Mouse (Mus musculus) kidney, embryonic 15.5 days (tissue): ENCODE measurements around the gene Dusp9. TPM values are rescaled to one million over a fixed set of nuclear protein-coding genes. Genes with fewer than 3 reads are reported as not detected.

ENCODE experiments used
- ATAC-seq: fragments of 200-750 bp; cut with Nextera tagmentation; replicated peaks from 2 replicates; pipeline ENCODE4 v1.8.0; 2017; ENCODE audit warnings: moderate TSS enrichment; ENCODE audit not compliant: low FRiP score
- H3K27ac ChIP-seq: fragments of 300-500 bp; sonication (generic); 2 replicates; pipeline ENCODE4 v1.5.1; 2015; ENCODE audit warnings: mild to moderate bottlenecking, inconsistent platforms
- H3K27me3 ChIP-seq: fragments of 300-500 bp; sonication (generic); 2 replicates; pipeline ENCODE4 v1.6.1; 2015; ENCODE audit warnings: inconsistent platforms
- H3K36me3 ChIP-seq: fragments of 300-500 bp; sonication (generic); 2 replicates; pipeline ENCODE4 v1.6.1; 2015; ENCODE audit warnings: inconsistent platforms
- H3K4me1 ChIP-seq: fragments of 300-500 bp; sonication (generic); 2 replicates; pipeline ENCODE4 v1.6.1; 2015; ENCODE audit warnings: inconsistent platforms
- H3K4me2 ChIP-seq: fragments of 300-500 bp; sonication (generic); 2 replicates; pipeline ENCODE4 v1.6.1; 2015; ENCODE audit warnings: moderate library complexity, mild to moderate bottlenecking, inconsistent platforms
- H3K4me3 ChIP-seq: fragments of 300-500 bp; sonication (generic); replicated peaks from 2 replicates; pipeline ENCODE4 v1.5.1; 2015; ENCODE audit warnings: mild to moderate bottlenecking, inconsistent platforms
- H3K9ac ChIP-seq: fragments of 300-500 bp; sonication (generic); 2 replicates; pipeline ENCODE4 v1.6.1; 2015; ENCODE audit warnings: mild to moderate bottlenecking, inconsistent platforms
- H3K9me3 ChIP-seq: fragments of 300-500 bp; sonication (generic); replicated peaks from 2 replicates; pipeline ENCODE4 v1.6.1; 2016; ENCODE audit warnings: inconsistent platforms
- WGBS: fragments of 180-500 bp; shearing (Covaris S2); methylation state at CpG from one replicate; pipeline ENCODE4 v1.1.7; 2015; ENCODE audit warnings: mixed read lengths; 5-methylcytosine and 5-hydroxymethylcytosine counted together
- polyA plus RNA-seq: library from polyadenylated mRNA; unstranded; fragments of >200 nt; fragmentation: Nextera tagmentation; extraction: Ambion mirVana; gene quantifications from 2 replicates; pipeline ENCODE4 v1.2.1, GENCODE M21; 2015

Gene Dusp9
- polyA plus RNA-seq, 1 experiment from 2014 or later, result 29.3 TPM

DNA sequence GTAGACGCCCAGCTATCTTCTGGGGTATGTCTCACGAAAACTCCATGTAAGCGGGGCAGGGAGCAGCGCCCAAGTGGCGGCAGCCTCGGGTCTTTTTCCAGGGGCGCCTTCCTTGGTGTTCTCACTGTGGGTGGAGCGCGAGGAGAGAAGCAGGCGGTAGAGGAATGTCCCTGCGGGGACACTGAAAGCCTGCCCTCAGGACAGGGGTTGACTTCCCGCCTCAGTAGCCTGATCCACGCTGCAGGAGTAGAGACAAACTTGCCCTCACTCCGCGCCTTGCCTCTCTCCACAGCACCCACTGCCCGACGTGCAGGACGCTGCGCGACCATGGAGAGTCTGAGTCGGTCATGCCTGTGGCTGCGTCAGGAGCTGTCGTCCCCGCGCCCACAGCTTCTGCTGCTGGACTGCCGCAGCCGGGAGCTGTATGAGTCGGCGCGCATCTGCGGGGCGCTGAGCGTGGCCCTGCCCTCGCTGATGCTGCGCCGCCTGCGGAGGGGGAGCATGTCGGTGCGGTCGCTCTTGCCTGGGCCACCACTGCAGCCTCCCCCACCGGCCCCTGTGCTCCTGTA lies 766 bp downstream of the Dusp9 start:
- Histone ChIP-seq H3K27ac (no peak overlapping the region), H3K4me2 (peak overlapping the region; percentile 79), H3K36me3 (no peaks in the 10 kb centered on the region), H3K27me3 (peaks cover 70% of the 10 kb centered on the region), H3K4me1 (peaks cover 22% of the 10 kb centered on the region), H3K9me3 (no peaks in the 10 kb centered on the region), H3K4me3 (peak overlapping the region; percentile 47), H3K9ac (peak overlapping the region; percentile 35; the same call in 1 of the 2 replicates)
- ATAC-seq, result 0 out of 2 replicates have a peak, but pooled peaks have one; percentile 6
- WGBS, result 21% methylated on average over 41 of the region's 41 CpGs

DNA sequence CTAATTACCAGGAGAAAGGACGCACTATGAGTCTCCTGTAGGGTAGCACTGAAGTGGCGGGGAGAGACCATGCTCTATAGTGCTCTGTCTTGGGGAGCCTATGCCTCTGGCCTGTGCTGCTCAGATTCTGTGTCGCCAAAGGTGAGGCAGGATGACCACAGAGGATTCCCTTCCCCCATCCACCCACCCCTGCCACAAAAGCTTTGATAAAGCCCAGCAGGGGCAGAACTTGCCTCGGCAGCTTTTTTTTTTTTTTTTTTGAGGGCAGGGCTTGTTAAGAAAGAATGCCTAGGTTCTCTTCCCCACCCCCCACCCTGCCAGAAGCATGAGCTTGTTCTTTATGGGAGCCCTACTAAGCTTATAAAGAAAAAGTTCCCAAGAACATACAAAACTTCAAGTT lies 5.9 kb downstream of the Dusp9 start:
- no peak overlapping the region for H3K27ac ChIP-seq
- no peak overlapping the region for H3K4me2 ChIP-seq
- no peak overlapping the region for H3K9ac ChIP-seq
- H3K27me3 ChIP-seq, result peaks cover 27% of the 10 kb centered on the region
- H3K4me1 ChIP-seq, result no peaks in the 10 kb centered on the region; the same call in 1 of the 2 replicates
- H3K9me3 ChIP-seq, result no peaks in the 10 kb centered on the region
- no peak for ATAC-seq
- H3K36me3 ChIP-seq, result no peaks in the 10 kb centered on the region
- 42% methylated on average over 4 of the region's 4 CpGs for WGBS
- H3K4me3 ChIP-seq, result no peak overlapping the region

DNA sequence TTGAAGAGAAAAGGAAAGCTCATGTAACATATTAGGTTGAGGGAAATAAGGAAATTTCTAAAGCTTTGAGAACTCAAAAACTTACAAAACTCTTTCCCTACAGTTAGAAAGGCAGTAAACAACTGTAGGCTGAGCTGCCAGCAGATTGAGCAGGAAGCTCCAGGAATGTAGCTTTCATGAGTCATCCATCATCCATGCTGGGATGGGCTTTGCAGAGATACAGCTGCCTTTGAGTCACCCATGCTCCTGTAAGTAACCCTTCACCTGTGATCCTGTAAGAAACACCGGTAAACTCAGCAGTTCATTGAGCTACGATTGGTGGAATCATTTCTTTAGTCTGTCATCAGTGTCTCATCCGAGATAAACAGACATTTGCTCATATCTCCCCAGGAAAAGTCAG lies 11.7 kb downstream of the Dusp9 start:
- Histone ChIP-seq H3K4me2 (no peak overlapping the region), H3K9me3 (no peaks in the 10 kb centered on the region), H3K9ac (no peak overlapping the region), H3K27me3 (peaks cover 16% of the 10 kb centered on the region; the same call in 1 of the 2 replicates), H3K27ac (no peak overlapping the region), H3K4me1 (no peaks in the 10 kb centered on the region), H3K4me3 (no peak overlapping the region), H3K36me3 (no peaks in the 10 kb centered on the region)
- WGBS, result 68% methylated on average over 3 of the region's 3 CpGs
- ATAC-seq, result no peak

DNA sequence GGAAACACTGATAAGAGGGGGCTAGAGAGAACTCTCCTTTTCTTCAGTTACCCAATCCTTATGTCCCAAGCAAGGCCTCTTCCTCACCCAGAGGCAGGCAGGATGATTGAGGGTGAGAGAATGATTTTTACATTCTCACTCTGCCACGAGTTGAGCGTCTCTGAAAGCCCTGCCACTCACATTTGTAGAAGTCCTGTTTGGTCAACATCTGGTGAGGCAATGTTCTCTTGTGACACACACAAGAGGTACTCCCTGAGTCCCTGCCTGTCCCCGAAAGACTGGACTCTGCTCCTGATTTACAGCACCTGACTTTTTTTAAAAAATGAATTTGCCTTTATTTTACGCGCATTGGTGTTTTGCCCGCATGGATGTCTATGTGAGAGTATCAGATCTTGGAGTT lies 14.2 kb downstream of the Dusp9 start:
- H3K4me2 ChIP-seq, result no peak overlapping the region

DNA sequence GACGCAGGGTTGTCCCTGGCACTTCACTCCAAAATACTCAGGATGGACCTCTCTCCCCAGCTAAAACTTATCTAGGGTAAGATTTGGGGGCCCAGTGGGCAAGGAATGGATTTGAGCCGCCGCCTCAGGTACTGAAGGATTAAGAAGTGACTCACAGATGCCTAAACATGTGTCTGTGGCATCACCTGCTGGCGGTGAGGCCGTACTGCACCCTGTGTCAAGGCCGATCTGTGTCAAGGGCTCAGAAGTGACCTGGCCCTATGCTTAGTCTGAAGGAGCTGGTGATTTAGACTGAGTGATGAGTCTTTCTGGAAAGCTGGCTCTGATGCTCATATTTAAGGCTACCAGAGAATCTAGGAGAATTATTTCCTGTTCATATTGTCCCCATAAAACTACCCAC lies 15.0 kb downstream of the Dusp9 start:
- Histone ChIP-seq H3K27ac (no peak overlapping the region), H3K36me3 (no peaks in the 10 kb centered on the region), H3K27me3 (peaks cover 16% of the 10 kb centered on the region; the same call in 1 of the 2 replicates), H3K9me3 (no peaks in the 10 kb centered on the region), H3K4me1 (no peaks in the 10 kb centered on the region), H3K9ac (no peak overlapping the region), H3K4me2 (no peak overlapping the region), H3K4me3 (no peak overlapping the region)
- peak; percentile 73; the same call in 1 of the 2 replicates for ATAC-seq
- WGBS, result 19% methylated on average over 6 of the region's 6 CpGs

More for the DNA sequence above, 14.2 kb downstream of the Dusp9 start:
- Histone ChIP-seq H3K4me1 (no peaks in the 10 kb centered on the region), H3K9ac (no peak overlapping the region), H3K27ac (no peak overlapping the region), H3K9me3 (no peaks in the 10 kb centered on the region), H3K27me3 (peaks cover 19% of the 10 kb centered on the region; the same call in 1 of the 2 replicates), H3K4me3 (no peak overlapping the region), H3K36me3 (no peaks in the 10 kb centered on the region)
- ATAC-seq, result no peak
- 81% methylated on average over 6 of the region's 6 CpGs for WGBS

DNA sequence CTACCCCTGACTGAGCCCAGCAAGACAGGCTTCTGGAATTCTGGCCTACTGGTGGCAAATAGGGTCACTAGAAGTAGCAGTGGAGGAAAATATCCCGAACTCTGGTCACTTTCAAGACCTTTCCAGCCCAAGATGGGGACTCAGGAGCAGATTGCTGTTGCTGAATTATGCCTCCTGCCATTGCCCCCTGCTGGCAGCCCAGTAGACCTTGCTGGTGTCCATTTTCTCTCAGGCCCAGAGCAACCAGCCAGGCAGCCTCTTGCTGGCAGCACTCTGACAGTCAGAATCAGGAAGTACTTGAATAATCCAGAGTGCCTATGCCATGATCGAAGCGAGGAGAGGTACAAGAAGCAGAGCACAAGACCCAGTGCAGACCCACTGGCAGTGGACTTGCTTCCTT lies 16.3 kb downstream of the Dusp9 start:
- no peak overlapping the region for H3K27ac ChIP-seq
- no peak overlapping the region for H3K4me3 ChIP-seq
- H3K4me2 ChIP-seq, result no peak overlapping the region
- no peaks in the 10 kb centered on the region for H3K36me3 ChIP-seq
- no peak overlapping the region for H3K9ac ChIP-seq
- no peak for ATAC-seq
- 66% methylated on average over 3 of the region's 3 CpGs for WGBS
- H3K9me3 ChIP-seq, result no peaks in the 10 kb centered on the region
- peaks cover 19% of the 10 kb centered on the region; the same call in 1 of the 2 replicates for H3K27me3 ChIP-seq
- H3K4me1 ChIP-seq, result no peaks in the 10 kb centered on the region

DNA sequence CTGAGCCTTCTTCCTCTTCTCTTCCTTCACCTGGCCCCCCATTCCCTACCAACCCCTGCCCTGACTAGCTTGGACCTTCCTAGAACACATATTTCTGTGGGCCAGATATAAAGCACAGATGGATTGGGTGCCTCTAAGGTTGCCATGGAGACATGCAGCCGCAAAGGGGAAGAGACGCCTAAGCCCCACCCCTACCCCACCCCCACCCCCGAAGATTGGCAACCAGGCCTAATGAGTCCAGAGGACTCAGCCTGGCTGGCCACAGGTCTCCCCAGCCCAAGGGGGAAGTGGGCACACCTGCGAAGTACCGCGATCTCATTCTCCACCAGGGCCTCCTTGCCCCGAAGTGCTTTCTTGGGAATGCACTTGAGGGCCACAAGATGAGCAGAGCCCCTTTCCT lies 19.2 kb downstream of the Dusp9 start:
- H3K27ac ChIP-seq, result no peak overlapping the region
- ATAC-seq, result no peak
- no peak overlapping the region for H3K9ac ChIP-seq
- no peak overlapping the region for H3K4me2 ChIP-seq
- H3K27me3 ChIP-seq, result peaks cover 20% of the 10 kb centered on the region; the same call in 1 of the 2 replicates
- no peak overlapping the region for H3K4me3 ChIP-seq
- no peaks in the 10 kb centered on the region for H3K36me3 ChIP-seq
- no peaks in the 10 kb centered on the region for H3K4me1 ChIP-seq
- H3K9me3 ChIP-seq, result no peaks in the 10 kb centered on the region
- WGBS, result 44% methylated on average over 7 of the region's 7 CpGs

DNA sequence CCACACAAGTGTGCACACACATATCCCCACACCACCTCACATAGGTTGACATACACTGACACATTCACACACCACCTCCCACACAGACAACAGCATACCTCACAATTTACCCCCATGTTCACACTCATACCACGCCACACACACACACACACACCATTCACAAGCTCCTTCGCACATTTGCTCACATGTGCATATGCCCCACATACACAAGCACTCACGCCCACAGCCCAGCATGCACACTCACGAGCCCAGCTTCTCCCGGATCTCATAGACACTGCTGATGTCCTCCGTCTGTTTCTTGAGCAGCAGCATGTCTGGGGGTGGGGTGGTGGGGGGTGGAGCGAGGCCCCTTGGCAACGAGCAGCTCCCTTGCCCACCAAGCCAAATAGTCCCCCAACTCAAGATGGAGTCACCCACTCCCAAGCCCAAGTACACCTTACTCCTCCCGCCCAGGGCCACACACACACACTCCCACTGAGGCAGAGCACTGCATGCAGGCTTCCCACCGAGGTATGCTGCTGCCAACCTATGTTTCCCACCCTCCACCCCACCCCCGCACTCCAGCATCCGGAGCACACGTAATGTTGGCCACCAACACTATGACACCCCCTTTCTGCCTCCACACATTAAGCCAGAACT lies 19.8 kb downstream of the Dusp9 start:
- Histone ChIP-seq H3K27me3 (peaks cover 14% of the 10 kb centered on the region; the same call in 1 of the 2 replicates), H3K9ac (no peak overlapping the region), H3K36me3 (no peaks in the 10 kb centered on the region), H3K4me1 (no peaks in the 10 kb centered on the region), H3K4me2 (peak overlapping the region; percentile 74), H3K9me3 (no peaks in the 10 kb centered on the region), H3K27ac (no peak overlapping the region), H3K4me3 (peak overlapping the region; percentile 49)
- peak; percentile 42 for ATAC-seq
- 65% methylated on average over 13 of the region's 13 CpGs for WGBS

DNA sequence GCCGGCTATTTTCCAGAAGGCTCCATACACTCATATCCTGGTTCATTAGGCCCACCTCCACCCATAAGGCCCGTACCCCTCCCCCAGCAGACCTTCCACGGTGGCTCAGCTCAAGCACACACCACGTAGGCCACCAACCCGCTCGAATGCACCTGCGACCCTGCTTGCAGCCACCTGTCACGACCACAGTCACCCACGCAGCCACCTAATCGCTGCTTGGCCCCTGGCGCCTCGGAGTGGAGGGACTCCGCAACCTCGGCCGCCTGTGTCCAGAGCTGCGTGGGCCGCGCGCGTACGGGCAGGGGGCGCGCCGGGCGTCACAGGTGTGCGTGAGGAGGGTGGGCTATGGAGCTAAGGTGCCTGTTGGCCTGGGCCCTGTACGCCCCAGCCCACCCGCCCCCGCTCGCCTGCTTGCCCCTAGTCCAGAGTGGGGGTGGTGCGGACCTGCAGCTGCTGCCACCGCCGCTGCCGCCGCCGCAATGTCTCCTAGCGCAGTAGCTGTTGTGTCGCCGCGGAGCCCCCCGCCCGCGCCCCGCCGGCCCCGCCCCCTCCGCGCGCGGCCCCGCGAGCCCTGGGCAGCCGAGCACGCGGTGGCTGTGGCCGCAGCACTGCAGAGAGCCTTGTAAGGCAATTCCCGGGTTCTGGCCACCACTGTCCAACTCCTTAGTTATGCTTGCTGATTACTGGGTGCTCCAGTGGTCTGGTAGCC lies 20.5 kb downstream of the Dusp9 start, which contains the start of gene Pnck:
Pnck (minus strand) TSS at position 543 of the 709 bp plus-strand sequence.
- H3K9ac ChIP-seq, result peak within 1 kb of the TSS; percentile 50
- peak; percentile 52 for ATAC-seq
- peak within 1 kb of the TSS; percentile 74 for H3K4me2 ChIP-seq
- no peaks in the 10 kb centered on the region for H3K9me3 ChIP-seq
- 21% methylated on average over 51 of the region's 57 CpGs for WGBS
- H3K4me1 ChIP-seq, result no peaks in the 10 kb centered on the region
- no peaks in the 10 kb centered on the region for H3K36me3 ChIP-seq
- no peak within 1 kb of the TSS for H3K27ac ChIP-seq
- peak within 1 kb of the TSS; percentile 49 for H3K4me3 ChIP-seq
- peaks cover 13% of the 10 kb centered on the region; the same call in 1 of the 2 replicates for H3K27me3 ChIP-seq

DNA sequence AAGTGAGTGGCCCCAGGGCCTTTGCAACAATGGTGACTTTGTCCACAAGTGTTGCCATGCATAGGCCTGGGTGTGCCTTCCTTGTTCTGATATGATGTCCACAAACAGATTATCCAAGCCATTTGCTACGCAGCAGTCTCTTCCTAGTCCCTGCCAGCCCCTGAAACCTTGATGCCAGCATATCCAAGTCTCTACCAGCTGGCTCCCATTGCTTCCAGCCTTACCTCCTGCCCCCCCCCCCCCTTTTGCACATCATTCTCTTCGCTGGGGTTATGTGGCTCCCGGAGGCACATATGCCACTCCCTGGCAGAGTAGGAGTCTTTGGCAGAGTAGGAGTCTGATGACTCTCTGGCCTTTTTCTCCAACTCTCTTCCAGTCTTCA lies 21.1 kb downstream of the Dusp9 start:
- peak overlapping the region; percentile 74 for H3K4me2 ChIP-seq
- H3K4me3 ChIP-seq, result peak overlapping the region; percentile 49
- no peak overlapping the region for H3K27ac ChIP-seq
- 62% methylated on average over 3 of the region's 3 CpGs for WGBS
- H3K36me3 ChIP-seq, result no peaks in the 10 kb centered on the region
- ATAC-seq, result no peak
- peaks cover 13% of the 10 kb centered on the region; the same call in 1 of the 2 replicates for H3K27me3 ChIP-seq
- H3K9me3 ChIP-seq, result no peaks in the 10 kb centered on the region
- H3K9ac ChIP-seq, result 0 out of 2 replicates have a peak overlapping the region, but pooled peaks have one; percentile 50
- no peaks in the 10 kb centered on the region for H3K4me1 ChIP-seq

DNA sequence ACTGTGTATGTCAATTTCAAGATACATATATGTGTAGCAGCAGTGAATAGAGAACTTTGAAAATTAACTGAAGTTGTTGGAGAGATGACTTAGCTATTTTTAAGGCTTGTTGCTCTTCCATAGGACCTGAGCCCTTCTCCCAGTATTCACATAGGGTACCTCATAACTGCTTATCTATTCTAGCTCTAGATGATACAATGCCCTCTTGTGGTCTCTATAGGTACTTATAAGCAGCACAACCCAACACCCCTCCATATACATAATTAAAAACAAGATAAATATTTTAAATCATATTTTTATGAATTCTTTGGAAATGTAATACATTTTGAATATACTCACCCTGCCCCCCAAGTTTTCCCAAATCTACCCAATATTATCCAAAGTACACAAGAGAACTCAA lies 23.9 kb downstream of the Dusp9 start:
- Histone ChIP-seq H3K27me3 (peaks cover 15% of the 10 kb centered on the region; the same call in 1 of the 2 replicates), H3K36me3 (no peaks in the 10 kb centered on the region), H3K9me3 (no peaks in the 10 kb centered on the region), H3K4me1 (no peaks in the 10 kb centered on the region), H3K9ac (no peak overlapping the region), H3K4me2 (no peak overlapping the region), H3K27ac (no peak overlapping the region), H3K4me3 (no peak overlapping the region)
- no peak for ATAC-seq

DNA sequence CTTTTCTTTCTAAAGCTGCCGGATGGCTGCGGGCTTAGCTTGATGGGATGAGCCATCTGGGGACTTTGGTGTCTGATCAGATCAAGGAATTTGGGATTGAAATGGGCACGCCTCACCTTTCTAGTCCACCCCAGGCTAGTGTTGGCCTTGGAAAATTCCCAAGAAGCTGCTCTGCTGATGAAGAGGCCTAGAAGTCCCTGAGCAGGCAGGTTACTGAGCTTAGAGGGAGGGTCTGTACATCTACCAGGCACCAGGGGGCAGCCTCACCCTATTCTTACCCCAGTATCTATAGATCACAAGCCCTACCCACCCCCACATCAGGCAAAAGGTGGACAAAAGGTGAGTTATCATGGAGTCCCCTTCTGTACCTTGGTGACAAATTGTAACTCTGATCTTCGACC lies 32.8 kb downstream of the Dusp9 start:
- H3K27ac ChIP-seq, result no peak overlapping the region
- H3K36me3 ChIP-seq, result peaks cover 8% of the 10 kb centered on the region; the same call in 1 of the 2 replicates
- peak; percentile 47; the same call in 1 of the 2 replicates for ATAC-seq
- 51% methylated on average over 4 of the region's 4 CpGs for WGBS
- peaks cover 19% of the 10 kb centered on the region for H3K4me1 ChIP-seq
- no peaks in the 10 kb centered on the region for H3K9me3 ChIP-seq
- H3K9ac ChIP-seq, result no peak overlapping the region
- H3K4me3 ChIP-seq, result no peak overlapping the region
- peaks cover 9% of the 10 kb centered on the region; the same call in 1 of the 2 replicates for H3K27me3 ChIP-seq
- H3K4me2 ChIP-seq, result peak overlapping the region; percentile 75
